Mouse (Mus musculus): ENCODE measurements around the gene Akap6. TPM values are rescaled to one million over a fixed set of nuclear protein-coding genes. Genes with fewer than 3 reads are reported as not detected.

The Akap6 gene
- polyA plus RNA-seq, 1 experiment from 2014 or later = 0.04 TPM

GRCm38 (mm10) chr12:52950660-52951059, 251.5 kb downstream of the Akap6 start:
- Histone ChIP-seq H3K36me3 (ENCODE audit: control insufficient read depth, insufficient read depth) (no peaks in the 10 kb centered on the region), H3K4me1 (ENCODE audit: control insufficient read depth, low read depth, low read length) (no peaks in the 10 kb centered on the region), H3K4me2 (ENCODE audit: low read depth, low read length) (no peak overlapping the region), H3K27ac (ENCODE audit: low read length) (no peak overlapping the region), H3K9me3 (replicated peaks; ENCODE audit: control insufficient read depth, low read length) (no peaks in the 10 kb centered on the region), H3K27me3 (ENCODE audit: control insufficient read depth, insufficient read depth, low read depth, low read length) (no peaks in the 10 kb centered on the region), H3K4me3 (ENCODE audit: low read depth, low read length) (no peak overlapping the region), H3K9ac (ENCODE audit: low read depth, low read length) (no peak overlapping the region)
- 63% methylated on average over 4 of the region's 4 CpGs for WGBS (ENCODE audit: insufficient replicate concordance)
- ATAC-seq (ENCODE audit: low read depth) = no peak

GRCm38 (mm10) chr12:52957587-52957986, 258.4 kb downstream of the Akap6 start:
- 66% methylated on average over 3 of the region's 3 CpGs for WGBS (ENCODE audit: insufficient replicate concordance)
- H3K9me3 ChIP-seq (replicated peaks; ENCODE audit: control insufficient read depth, low read length) = no peaks in the 10 kb centered on the region
- H3K4me1 ChIP-seq (ENCODE audit: control insufficient read depth, low read depth, low read length) = no peaks in the 10 kb centered on the region
- no peak overlapping the region for H3K4me2 ChIP-seq (ENCODE audit: low read depth, low read length)
- no peaks in the 10 kb centered on the region for H3K27me3 ChIP-seq (ENCODE audit: control insufficient read depth, insufficient read depth, low read depth, low read length)
- ATAC-seq (ENCODE audit: low read depth) = no peak
- no peak overlapping the region for H3K27ac ChIP-seq (ENCODE audit: low read length)
- H3K4me3 ChIP-seq (ENCODE audit: low read depth, low read length) = no peak overlapping the region
- H3K9ac ChIP-seq (ENCODE audit: low read depth, low read length) = no peak overlapping the region
- H3K36me3 ChIP-seq (ENCODE audit: control insufficient read depth, insufficient read depth) = no peaks in the 10 kb centered on the region

- Histone ChIP-seq H3K27ac (ENCODE audit: low read length) (no peak overlapping the region), H3K4me3 (ENCODE audit: low read depth, low read length) (no peak overlapping the region), H3K4me1 (ENCODE audit: control insufficient read depth, low read depth, low read length) (no peaks in the 10 kb centered on the region), H3K27me3 (ENCODE audit: control insufficient read depth, insufficient read depth, low read depth, low read length) (no peaks in the 10 kb centered on the region), H3K9me3 (replicated peaks; ENCODE audit: control insufficient read depth, low read length) (no peaks in the 10 kb centered on the region), H3K36me3 (ENCODE audit: control insufficient read depth, insufficient read depth) (no peaks in the 10 kb centered on the region), H3K9ac (ENCODE audit: low read depth, low read length) (no peak overlapping the region), H3K4me2 (ENCODE audit: low read depth, low read length) (no peak overlapping the region)
- 15% methylated on average over 3 of the region's 3 CpGs for WGBS (ENCODE audit: insufficient replicate concordance)
- ATAC-seq (ENCODE audit: low read depth) = no peak
These were observed 258.8 kb downstream of the Akap6 start for GRCm38 (mm10) chr12:52957994-52958393.

GRCm38 (mm10) chr12:52991745-52992144, 292.6 kb downstream of the Akap6 start:
- Histone ChIP-seq H3K9me3 (replicated peaks; ENCODE audit: control insufficient read depth, low read length) (no peaks in the 10 kb centered on the region), H3K4me3 (ENCODE audit: low read depth, low read length) (no peak overlapping the region), H3K4me2 (ENCODE audit: low read depth, low read length) (no peak overlapping the region), H3K9ac (ENCODE audit: low read depth, low read length) (no peak overlapping the region), H3K27ac (ENCODE audit: low read length) (no peak overlapping the region), H3K4me1 (ENCODE audit: control insufficient read depth, low read depth, low read length) (no peaks in the 10 kb centered on the region), H3K27me3 (ENCODE audit: control insufficient read depth, insufficient read depth, low read depth, low read length) (no peaks in the 10 kb centered on the region), H3K36me3 (ENCODE audit: control insufficient read depth, insufficient read depth) (no peaks in the 10 kb centered on the region)
- 62% methylated on average over 6 of the region's 6 CpGs for WGBS (ENCODE audit: insufficient replicate concordance)
- ATAC-seq (ENCODE audit: low read depth) = no peak

- Histone ChIP-seq H3K9me3 (replicated peaks; ENCODE audit: control insufficient read depth, low read length) (no peaks in the 10 kb centered on the region), H3K4me3 (ENCODE audit: low read depth, low read length) (no peak overlapping the region), H3K27ac (ENCODE audit: low read length) (no peak overlapping the region), H3K36me3 (ENCODE audit: control insufficient read depth, insufficient read depth) (no peaks in the 10 kb centered on the region), H3K9ac (ENCODE audit: low read depth, low read length) (no peak overlapping the region), H3K4me1 (ENCODE audit: control insufficient read depth, low read depth, low read length) (no peaks in the 10 kb centered on the region), H3K27me3 (ENCODE audit: control insufficient read depth, insufficient read depth, low read depth, low read length) (no peaks in the 10 kb centered on the region), H3K4me2 (ENCODE audit: low read depth, low read length) (no peak overlapping the region)
- no peak for ATAC-seq (ENCODE audit: low read depth)
- 24% methylated on average over 3 of the region's 3 CpGs for WGBS (ENCODE audit: insufficient replicate concordance)
These were observed 313.2 kb downstream of the Akap6 start for GRCm38 (mm10) chr12:53012336-53012735.

- no peaks in the 10 kb centered on the region for H3K4me1 ChIP-seq (ENCODE audit: control insufficient read depth, low read depth, low read length)
- H3K9me3 ChIP-seq (replicated peaks; ENCODE audit: control insufficient read depth, low read length) = no peaks in the 10 kb centered on the region
- WGBS (ENCODE audit: insufficient replicate concordance) = 49% methylated on average over 6 of the region's 6 CpGs
- no peak overlapping the region for H3K27ac ChIP-seq (ENCODE audit: low read length)
- no peak for ATAC-seq (ENCODE audit: low read depth)
- H3K27me3 ChIP-seq (ENCODE audit: control insufficient read depth, insufficient read depth, low read depth, low read length) = no peaks in the 10 kb centered on the region
- no peak overlapping the region for H3K4me3 ChIP-seq (ENCODE audit: low read depth, low read length)
- H3K36me3 ChIP-seq (ENCODE audit: control insufficient read depth, insufficient read depth) = no peaks in the 10 kb centered on the region
- H3K4me2 ChIP-seq (ENCODE audit: low read depth, low read length) = no peak overlapping the region
- no peak overlapping the region for H3K9ac ChIP-seq (ENCODE audit: low read depth, low read length)
These were observed 315.4 kb downstream of the Akap6 start for GRCm38 (mm10) chr12:53014539-53014938.

- Histone ChIP-seq H3K27ac (ENCODE audit: low read length) (no peak overlapping the region), H3K27me3 (ENCODE audit: control insufficient read depth, insufficient read depth, low read depth, low read length) (no peaks in the 10 kb centered on the region), H3K4me2 (ENCODE audit: low read depth, low read length) (no peak overlapping the region), H3K4me1 (ENCODE audit: control insufficient read depth, low read depth, low read length) (no peaks in the 10 kb centered on the region), H3K4me3 (ENCODE audit: low read depth, low read length) (no peak overlapping the region), H3K9ac (ENCODE audit: low read depth, low read length) (no peak overlapping the region), H3K9me3 (replicated peaks; ENCODE audit: control insufficient read depth, low read length) (no peaks in the 10 kb centered on the region), H3K36me3 (ENCODE audit: control insufficient read depth, insufficient read depth) (no peaks in the 10 kb centered on the region)
- no peak for ATAC-seq (ENCODE audit: low read depth)
- 62% methylated on average over 9 of the region's 9 CpGs for WGBS (ENCODE audit: insufficient replicate concordance)
These were observed 325.5 kb downstream of the Akap6 start for GRCm38 (mm10) chr12:53024575-53025246.

GRCm38 (mm10) chr12:53027308-53027707, 328.1 kb downstream of the Akap6 start:
- Histone ChIP-seq H3K4me3 (ENCODE audit: low read depth, low read length) (no peak overlapping the region), H3K4me2 (ENCODE audit: low read depth, low read length) (no peak overlapping the region), H3K27me3 (ENCODE audit: control insufficient read depth, insufficient read depth, low read depth, low read length) (no peaks in the 10 kb centered on the region), H3K9ac (ENCODE audit: low read depth, low read length) (no peak overlapping the region), H3K9me3 (replicated peaks; ENCODE audit: control insufficient read depth, low read length) (no peaks in the 10 kb centered on the region), H3K36me3 (ENCODE audit: control insufficient read depth, insufficient read depth) (no peaks in the 10 kb centered on the region), H3K27ac (ENCODE audit: low read length) (no peak overlapping the region), H3K4me1 (ENCODE audit: control insufficient read depth, low read depth, low read length) (no peaks in the 10 kb centered on the region)
- WGBS (ENCODE audit: insufficient replicate concordance) = 59% methylated on average over 4 of the region's 4 CpGs
- no peak for ATAC-seq (ENCODE audit: low read depth)

GRCm38 (mm10) chr12:53028926-53029325, 329.7 kb downstream of the Akap6 start:
- Histone ChIP-seq H3K4me2 (ENCODE audit: low read depth, low read length) (no peak overlapping the region), H3K27me3 (ENCODE audit: control insufficient read depth, insufficient read depth, low read depth, low read length) (no peaks in the 10 kb centered on the region), H3K4me1 (ENCODE audit: control insufficient read depth, low read depth, low read length) (no peaks in the 10 kb centered on the region), H3K36me3 (ENCODE audit: control insufficient read depth, insufficient read depth) (no peaks in the 10 kb centered on the region), H3K9me3 (replicated peaks; ENCODE audit: control insufficient read depth, low read length) (no peaks in the 10 kb centered on the region), H3K27ac (ENCODE audit: low read length) (no peak overlapping the region), H3K9ac (ENCODE audit: low read depth, low read length) (no peak overlapping the region), H3K4me3 (ENCODE audit: low read depth, low read length) (no peak overlapping the region)
- ATAC-seq (ENCODE audit: low read depth) = no peak
- WGBS (ENCODE audit: insufficient replicate concordance) = 43% methylated on average over 5 of the region's 5 CpGs
